Mouse (Mus musculus): Measurements from ENCODE around the gene Gm48551. TPM values are rescaled to one million over a fixed set of nuclear protein-coding genes. Genes with fewer than 3 reads are reported as not detected.

Gene Gm48551
- polyA plus RNA-seq, 1 experiment from 2014 or later: 2.7 TPM

- no peaks in the 10 kb centered on the region for H3K36me3 ChIP-seq (replicated peaks)
- 70% methylated on average over 8 of the region's 8 CpGs for WGBS
- peaks cover 87% of the 10 kb centered on the region for H3K27me3 ChIP-seq (replicated peaks; ENCODE audit: low read depth, poor library complexity, severe bottlenecking)
- no peak overlapping the region for H3K27ac ChIP-seq (replicated peaks)
- no peak for DNase-seq (ENCODE audit: low spot score)
- 0 out of 2 replicates have a peak, but pooled peaks cover 4% of the 10 kb centered on the region for H3K9me3 ChIP-seq
- H3K4me1 ChIP-seq: peaks cover 60% of the 10 kb centered on the region
- no peak overlapping the region for H3K4me3 ChIP-seq
These were observed 43.7 kb downstream of the Gm48551 start for GRCm38 (mm10) chr10:81427804-81428506.

DNA sequence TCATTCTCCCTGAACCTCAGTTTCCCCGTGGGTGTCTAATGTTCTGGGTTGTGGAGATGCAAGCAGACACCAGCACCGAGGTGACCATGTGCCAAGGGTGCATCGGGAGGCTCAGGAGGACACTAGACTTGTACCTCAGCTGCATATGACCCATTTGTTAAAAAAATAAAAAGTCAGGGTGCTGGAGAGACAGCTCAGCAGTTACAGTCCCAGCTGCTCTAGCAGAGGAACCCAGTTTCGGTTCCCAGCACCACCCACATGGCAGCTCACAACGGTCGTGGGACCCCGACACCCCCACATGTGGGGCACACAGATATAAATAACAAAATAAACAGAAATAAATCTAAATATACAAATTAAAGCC, 44.2 kb downstream of the Gm48551 start:
- DNase-seq (ENCODE audit: low spot score): no peak
- 87% methylated on average over 7 of the region's 7 CpGs for whole genome bisulfite sequencing
- H3K4me1 ChIP-seq: peaks cover 65% of the 10 kb centered on the region
- H3K27me3 ChIP-seq (replicated peaks; ENCODE audit: low read depth, poor library complexity, severe bottlenecking): peaks cover 84% of the 10 kb centered on the region
- H3K4me3 ChIP-seq: no peak overlapping the region
- no peaks in the 10 kb centered on the region for H3K36me3 ChIP-seq (replicated peaks)
- H3K9me3 ChIP-seq: 0 out of 2 replicates have a peak, but pooled peaks cover 4% of the 10 kb centered on the region
- H3K27ac ChIP-seq (replicated peaks): no peak overlapping the region

DNA sequence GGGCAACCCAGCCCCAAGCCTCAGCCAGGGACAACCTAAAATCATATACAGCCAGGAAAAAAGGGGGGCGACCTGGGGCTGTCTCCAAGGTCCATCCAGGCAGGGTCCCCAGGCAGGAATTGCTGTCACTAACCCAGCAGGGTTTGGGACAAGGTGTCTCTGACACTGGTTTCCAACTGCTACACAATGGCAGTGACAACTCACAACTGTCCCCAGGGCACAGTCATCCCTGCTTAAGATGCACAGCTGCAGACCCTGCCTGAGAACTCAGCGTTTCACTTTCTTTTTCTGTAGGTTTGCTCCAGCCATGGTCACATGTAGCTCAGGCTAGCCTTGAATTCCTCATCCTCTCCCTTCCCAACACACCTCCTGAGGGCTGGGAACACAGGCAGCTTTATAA, 44.8 kb downstream of the Gm48551 start:
- 21% methylated on average over 2 of the region's 2 CpGs for WGBS
- Histone ChIP-seq H3K4me3 (peak overlapping the region; percentile 85), H3K27me3 (replicated peaks; ENCODE audit: low read depth, poor library complexity, severe bottlenecking) (peaks cover 78% of the 10 kb centered on the region), H3K9me3 (0 out of 2 replicates have a peak, but pooled peaks cover 4% of the 10 kb centered on the region), H3K27ac (replicated peaks) (no peak overlapping the region), H3K4me1 (peaks cover 69% of the 10 kb centered on the region), H3K36me3 (replicated peaks) (no peaks in the 10 kb centered on the region)
- peak; percentile 9 for DNase-seq (ENCODE audit: low spot score)

DNA sequence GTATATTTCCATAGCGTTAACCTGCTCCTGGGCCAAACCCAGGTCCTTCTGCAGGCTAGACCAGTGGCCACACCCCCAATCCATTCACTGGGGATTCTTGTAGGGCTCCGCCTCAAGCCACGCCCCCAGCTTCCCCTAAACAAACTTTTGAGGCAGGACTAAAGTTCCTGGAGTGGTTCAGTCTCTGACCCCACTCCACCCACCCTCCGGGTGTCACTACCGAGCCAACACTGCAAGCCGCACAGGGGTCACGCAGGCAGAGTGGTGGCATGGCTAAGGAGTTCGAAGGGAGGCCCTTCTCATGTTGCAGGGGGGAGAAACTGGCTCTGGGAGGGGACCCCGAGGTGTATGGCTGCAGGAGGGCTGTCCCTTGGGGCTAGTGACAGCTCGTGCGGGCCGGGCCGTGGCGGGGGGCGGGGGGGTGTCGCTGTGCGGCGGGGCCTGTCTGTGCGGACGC, 45.4 kb downstream of the Gm48551 start:
- DNase-seq (ENCODE audit: low spot score): peak; percentile 83
- Histone ChIP-seq H3K9me3 (0 out of 2 replicates have a peak, but pooled peaks cover 4% of the 10 kb centered on the region), H3K4me3 (peak overlapping the region; percentile 85), H3K27ac (replicated peaks) (peak overlapping the region; percentile 91), H3K27me3 (replicated peaks; ENCODE audit: low read depth, poor library complexity, severe bottlenecking) (peaks cover 72% of the 10 kb centered on the region), H3K36me3 (replicated peaks) (no peaks in the 10 kb centered on the region), H3K4me1 (peaks cover 67% of the 10 kb centered on the region)
- under 1% methylated on average over 20 of the region's 20 CpGs for WGBS

- peak; percentile 87 for DNase-seq (ENCODE audit: low spot score)
- H3K4me3 ChIP-seq: peak overlapping the region; percentile 85
- H3K27ac ChIP-seq (replicated peaks): peak overlapping the region; percentile 91
- 0 out of 2 replicates have a peak, but pooled peaks cover 4% of the 10 kb centered on the region for H3K9me3 ChIP-seq
- H3K4me1 ChIP-seq: peaks cover 60% of the 10 kb centered on the region
- under 1% methylated on average over 81 of the region's 89 CpGs for WGBS
- no peaks in the 10 kb centered on the region for H3K36me3 ChIP-seq (replicated peaks)
- peaks cover 68% of the 10 kb centered on the region for H3K27me3 ChIP-seq (replicated peaks; ENCODE audit: low read depth, poor library complexity, severe bottlenecking)
These were observed 46.0 kb downstream of the Gm48551 start for GRCm38 (mm10) chr10:81430141-81430830.

DNA sequence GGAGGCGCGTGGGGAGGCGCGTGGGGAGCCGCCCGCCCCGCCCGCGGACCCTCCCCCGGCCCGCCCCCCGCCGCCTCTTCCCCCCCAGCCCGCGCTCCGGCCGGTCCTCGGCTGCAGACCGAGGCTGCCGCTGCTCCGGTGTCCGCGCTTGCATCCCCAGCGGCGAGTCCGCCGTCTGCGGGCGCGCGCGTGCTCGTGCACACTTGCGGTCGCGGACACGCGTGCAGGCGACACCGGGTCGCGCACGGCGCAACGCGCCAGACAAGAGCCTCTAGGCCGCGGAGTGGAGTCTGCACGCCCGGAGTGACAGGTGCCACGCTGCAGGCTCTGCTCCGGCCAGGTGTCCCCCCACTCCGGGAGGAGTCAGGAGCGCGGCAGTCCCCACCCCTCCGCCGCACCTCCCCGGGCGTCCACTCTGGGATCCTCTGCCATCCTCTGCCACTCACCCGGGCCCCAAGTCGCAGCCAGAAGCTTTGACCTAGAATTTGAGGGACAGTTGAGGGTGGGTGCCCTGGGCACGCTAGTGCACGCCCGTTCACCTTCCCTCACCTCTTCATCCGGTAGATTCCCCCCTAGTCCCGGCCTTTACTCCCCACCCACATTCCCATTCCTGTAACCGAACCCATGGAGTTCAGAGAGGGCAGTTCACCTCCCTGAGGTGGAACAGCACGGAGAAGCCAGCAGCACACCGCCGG, 46.7 kb downstream of the Gm48551 start:
- DNase-seq (ENCODE audit: low spot score): peak; percentile 63
- Histone ChIP-seq H3K36me3 (replicated peaks) (no peaks in the 10 kb centered on the region), H3K27me3 (replicated peaks; ENCODE audit: low read depth, poor library complexity, severe bottlenecking) (peaks cover 68% of the 10 kb centered on the region), H3K27ac (replicated peaks) (peak overlapping the region; percentile 91), H3K4me3 (peak overlapping the region; percentile 85), H3K4me1 (peaks cover 53% of the 10 kb centered on the region), H3K9me3 (0 out of 2 replicates have a peak, but pooled peaks cover 4% of the 10 kb centered on the region)
- 2% methylated on average over 70 of the region's 70 CpGs for WGBS

GRCm38 (mm10) chr10:81431526-81432168, 47.4 kb downstream of the Gm48551 start:
- Histone ChIP-seq H3K27me3 (replicated peaks; ENCODE audit: low read depth, poor library complexity, severe bottlenecking) (peaks cover 61% of the 10 kb centered on the region), H3K9me3 (0 out of 2 replicates have a peak, but pooled peaks cover 4% of the 10 kb centered on the region), H3K27ac (replicated peaks) (peak overlapping the region; percentile 91), H3K4me3 (peak overlapping the region; percentile 85), H3K36me3 (replicated peaks) (no peaks in the 10 kb centered on the region), H3K4me1 (peaks cover 47% of the 10 kb centered on the region)
- DNase-seq (ENCODE audit: low spot score): peak; percentile 48
- WGBS: 17% methylated on average over 15 of the region's 15 CpGs

DNA sequence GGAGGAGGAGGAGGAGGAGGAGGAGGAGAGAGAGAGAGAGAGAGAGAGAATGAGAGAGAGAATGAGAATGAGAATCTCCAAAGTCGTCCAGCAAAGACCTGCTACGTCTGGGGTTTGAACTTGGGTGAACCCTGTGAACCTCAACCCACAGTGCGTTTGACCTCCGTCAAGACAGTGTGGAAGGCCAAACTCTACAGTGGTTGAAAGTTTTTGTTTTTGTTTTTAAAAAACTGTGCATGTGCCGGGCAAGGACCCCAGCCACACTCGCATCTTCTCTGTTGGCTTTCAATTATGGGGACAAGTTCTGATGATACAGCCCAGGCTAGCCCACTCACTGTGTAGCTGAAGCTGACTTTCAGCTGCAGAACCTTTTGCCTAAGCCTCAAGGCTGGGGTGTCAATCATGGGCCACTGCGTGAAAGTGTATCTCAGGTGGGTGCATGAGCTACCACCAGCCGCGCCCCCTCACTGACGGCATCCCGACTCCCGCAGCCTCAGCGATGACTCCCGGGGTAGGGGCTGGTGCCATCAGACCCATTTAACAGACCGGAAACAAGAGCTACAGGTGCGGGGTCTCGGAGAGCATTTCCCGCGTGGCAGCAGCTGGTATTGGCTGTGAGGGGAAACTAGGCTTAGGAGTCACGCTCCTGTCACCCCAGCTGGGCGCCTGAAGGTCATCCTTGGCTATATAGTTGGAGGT, 48.1 kb downstream of the Gm48551 start:
- Histone ChIP-seq H3K27me3 (replicated peaks; ENCODE audit: low read depth, poor library complexity, severe bottlenecking) (peaks cover 55% of the 10 kb centered on the region), H3K4me1 (peaks cover 40% of the 10 kb centered on the region), H3K9me3 (0 out of 2 replicates have a peak, but pooled peaks cover 4% of the 10 kb centered on the region), H3K36me3 (replicated peaks) (no peaks in the 10 kb centered on the region), H3K27ac (replicated peaks) (no peak overlapping the region), H3K4me3 (peak overlapping the region; percentile 41)
- WGBS: 64% methylated on average over 21 of the region's 21 CpGs
- DNase-seq (ENCODE audit: low spot score): no peak

DNA sequence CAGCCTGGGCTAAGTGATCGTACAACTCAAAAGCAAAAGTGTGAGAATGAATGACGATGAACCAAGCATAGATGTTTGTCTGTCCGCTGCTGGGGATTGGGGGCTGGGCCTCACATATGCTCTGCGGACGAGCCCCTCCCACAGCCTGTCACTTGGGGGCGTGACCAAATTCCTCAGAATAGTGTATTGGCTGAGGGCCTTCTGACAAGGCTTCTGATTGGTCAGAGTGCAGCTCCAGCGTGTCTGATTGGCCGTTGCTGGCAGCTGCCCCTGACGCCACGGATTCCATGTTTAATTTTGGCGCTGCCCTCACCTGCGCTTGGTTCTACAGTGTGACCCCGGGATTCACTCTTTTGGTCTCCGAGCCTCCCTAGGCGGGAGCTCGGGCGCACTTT, 48.6 kb downstream of the Gm48551 start:
- DNase-seq (ENCODE audit: low spot score): peak; percentile 88
- Histone ChIP-seq H3K4me1 (peaks cover 40% of the 10 kb centered on the region), H3K27me3 (replicated peaks; ENCODE audit: low read depth, poor library complexity, severe bottlenecking) (peaks cover 49% of the 10 kb centered on the region), H3K27ac (replicated peaks) (no peak overlapping the region), H3K9me3 (0 out of 2 replicates have a peak, but pooled peaks cover 4% of the 10 kb centered on the region), H3K36me3 (replicated peaks) (no peaks in the 10 kb centered on the region), H3K4me3 (peak overlapping the region; percentile 41)
- WGBS: 6% methylated on average over 17 of the region's 17 CpGs

- peak; percentile 11 for DNase-seq (ENCODE audit: low spot score)
- H3K9me3 ChIP-seq: 0 out of 2 replicates have a peak, but pooled peaks cover 2% of the 10 kb centered on the region
- no peaks in the 10 kb centered on the region for H3K36me3 ChIP-seq (replicated peaks)
- no peak overlapping the region for H3K27ac ChIP-seq (replicated peaks)
- H3K27me3 ChIP-seq (replicated peaks; ENCODE audit: low read depth, poor library complexity, severe bottlenecking): peaks cover 41% of the 10 kb centered on the region
- peak overlapping the region; percentile 41; the same call in 1 of the 2 replicates for H3K4me3 ChIP-seq
- peaks cover 40% of the 10 kb centered on the region for H3K4me1 ChIP-seq
- WGBS: 73% methylated on average over 26 of the region's 26 CpGs
These were observed 49.4 kb downstream of the Gm48551 start for GRCm38 (mm10) chr10:81433541-81434289.
